Mouse (Mus musculus) megakaryocyte, embryonic 14.5 days (primary cell): Measurements from ENCODE around the gene Vezf1.

Experiments used
- FLI1 ChIP-seq: IDR thresholded peaks from 2 replicates; pipeline ENCODE4 v1.6.1; 2012; ENCODE audit warnings: low read length, inconsistent platforms, mixed read lengths
- GATA1 ChIP-seq: IDR thresholded peaks from 3 replicates; pipeline ENCODE4 v1.6.1; 2012; ENCODE audit warnings: mixed read lengths, low read length, inconsistent platforms, borderline replicate concordance

- TF ChIP-seq GATA1 (no peak), FLI1 (no peak)
Measured at GRCm38 (mm10) chr11:88073343-88073875, 5.3 kb downstream of the Vezf1 start.
